Mouse (Mus musculus) heart, adult 2 months (tissue): Measurements from ENCODE around the gene Ube4b. TPM values are rescaled to one million over a fixed set of nuclear protein-coding genes. Genes with fewer than 3 reads are reported as not detected.
A peak's percentile ranks its signal among the peaks of the same experiment; 100 is the strongest.

Source experiments
- DNase-seq, 2 experiments: peaks; one replicate each; pipeline ENCODE4 v3.0.0; 2021
- H3K27ac ChIP-seq: fragments of 200-600 bp; 2 replicates; pipeline ENCODE4 v1.8.1; 2022
- H3K27me3 ChIP-seq: fragments of 200-500 bp; 2 replicates; pipeline ENCODE4 v1.6.1; 2012; ENCODE audit warnings: mild to moderate bottlenecking, low read length, inconsistent platforms, mixed read lengths; ENCODE audit not compliant: control insufficient read depth, insufficient read depth
- H3K36me3 ChIP-seq: fragments of 200-500 bp; 2 replicates; pipeline ENCODE4 v1.6.1; 2012; ENCODE audit warnings: low read length, inconsistent platforms; ENCODE audit not compliant: control insufficient read depth, insufficient read depth
- H3K4me1 ChIP-seq: fragments of 200-500 bp; 2 replicates; pipeline ENCODE4 v1.6.1; 2011; ENCODE audit warnings: low read length; ENCODE audit not compliant: control insufficient read depth, insufficient read depth
- H3K4me3 ChIP-seq: fragments of 200-600 bp; 2 replicates; pipeline ENCODE4 v1.8.1; 2022
- H3K79me2 ChIP-seq: fragments of 200-500 bp; replicated peaks from 2 replicates; pipeline ENCODE4 v1.6.1; 2012; ENCODE audit warnings: mild to moderate bottlenecking, inconsistent platforms, low read length, moderate library complexity, mixed read lengths; ENCODE audit not compliant: control insufficient read depth, insufficient read depth
- H3K9ac ChIP-seq: fragments of 200-500 bp; 2 replicates; pipeline ENCODE4 v1.6.1; 2012; ENCODE audit warnings: low read depth, mild to moderate bottlenecking, control low read depth, inconsistent platforms, low read length, mixed read lengths
- CTCF ChIP-seq: fragments of 200-600 bp; IDR thresholded peaks from 2 replicates; pipeline ENCODE4 v1.8.1; 2022; ENCODE audit warnings: antibody characterized with exemption, mild to moderate bottlenecking, moderate library complexity
- EP300 ChIP-seq: fragments of 200-500 bp; IDR thresholded peaks from 2 replicates; pipeline ENCODE4 v1.6.1; 2011; ENCODE audit warnings: low read depth, low read length, control low read depth; ENCODE audit not compliant: insufficient read depth
- POLR2A ChIP-seq: fragments of 200-500 bp; IDR thresholded peaks from 2 replicates; pipeline ENCODE4 v1.6.1; 2011; ENCODE audit warnings: mild to moderate bottlenecking, low read depth, low read length, control low read depth; ENCODE audit not compliant: insufficient read depth
- WGBS: fragments of 180-500 bp; shearing (Covaris S2); methylation state at CpG from one replicate; pipeline ENCODE4 v1.1.7; 2018; 5-methylcytosine and 5-hydroxymethylcytosine counted together
- intact Hi-C: fragments of 180-260 bp; cut with DNase I; formaldehyde crosslinking; loops from one replicate; pipeline ENCODE4 v1.15.1; 2025
- polyA plus RNA-seq: library from polyadenylated mRNA; depleted of rRNA; stranded (reverse); fragments of >200 nt; gene quantifications from 2 replicates; pipeline ENCODE4 v1.2.3, GENCODE M21; 2012
- total RNA-seq, 2 experiments: library from RNA; stranded (reverse); gene quantifications; 2 replicates each; pipeline ENCODE4 v1.2.3; 2021

Ube4b gene
- total and polyA plus RNA-seq, 3 experiments, result 39.6 to 41.6 (median 40.2) TPM

DNA sequence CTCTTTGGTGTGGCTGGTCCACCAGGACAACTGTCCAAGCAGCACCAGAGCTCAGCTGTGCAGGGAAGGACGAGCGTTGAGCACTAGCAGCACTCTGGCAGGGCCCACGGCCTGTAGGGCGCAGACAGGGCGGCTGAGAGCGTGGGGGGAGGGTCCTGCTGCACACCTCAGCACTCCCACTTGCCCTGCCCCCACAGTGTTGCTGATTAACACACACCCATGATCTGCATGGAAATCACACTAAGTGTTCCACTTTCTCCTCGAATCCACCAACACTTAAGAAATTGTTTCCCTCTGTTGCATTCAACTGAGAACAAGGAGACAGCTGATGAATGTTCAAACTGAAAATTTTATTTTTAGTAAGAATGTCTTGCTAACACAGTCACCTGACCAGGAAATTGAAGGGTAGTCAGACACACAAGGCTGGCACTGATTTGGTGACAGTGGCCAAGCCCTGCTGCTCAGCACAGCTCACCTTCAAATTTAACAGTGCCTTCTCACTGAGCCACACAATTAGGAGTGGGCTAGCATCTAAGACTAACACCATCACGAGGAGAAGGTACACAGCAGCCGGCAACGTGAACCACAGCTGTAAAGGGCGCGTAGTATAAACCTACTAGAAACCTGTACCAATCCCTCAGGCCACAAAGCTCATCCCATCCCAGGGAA lies 60.7 kb downstream of the Ube4b start:
- peak; percentile 43 to 45 for DNase-seq
- H3K27me3 ChIP-seq, result no peaks in the 10 kb centered on the region
- peaks cover 2% of the 10 kb centered on the region; the same call in 1 of the 2 replicates for H3K4me1 ChIP-seq
- no peak overlapping the region for H3K4me3 ChIP-seq
- H3K27ac ChIP-seq, result peak overlapping the region; percentile 76
- H3K36me3 ChIP-seq, result no peaks in the 10 kb centered on the region
- intact Hi-C loops, result no loop called here
- 63% methylated on average over 12 of the region's 12 CpGs for WGBS
- no peak overlapping the region for H3K9ac ChIP-seq
- no peaks in the 10 kb centered on the region for H3K79me2 ChIP-seq
- no peak for TF ChIP-seq EP300
- no peak for TF ChIP-seq POLR2A
- no peak for TF ChIP-seq CTCF

DNA sequence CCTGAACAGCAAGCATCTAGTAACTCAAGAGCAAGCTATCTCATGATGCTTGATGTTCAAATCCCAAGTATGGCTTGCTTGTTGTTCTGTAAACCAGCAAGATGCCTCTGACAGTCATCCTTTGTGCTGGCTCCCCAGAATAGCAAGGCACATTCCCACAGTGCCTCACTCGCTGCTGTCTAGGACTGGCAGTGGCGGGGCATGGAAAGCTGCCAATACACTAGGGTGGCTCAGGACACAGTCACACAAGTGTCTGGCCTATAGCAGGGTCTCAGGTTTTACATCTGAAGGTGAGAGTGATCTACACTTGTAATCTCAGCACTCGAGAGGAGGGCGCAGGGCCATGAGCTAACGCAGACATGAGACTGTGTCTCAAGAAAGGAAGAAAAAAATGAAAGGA lies 61.7 kb downstream of the Ube4b start:
- Histone ChIP-seq H3K4me3 (no peak overlapping the region), H3K27me3 (no peaks in the 10 kb centered on the region), H3K9ac (no peak overlapping the region), H3K4me1 (peaks cover 2% of the 10 kb centered on the region; the same call in 1 of the 2 replicates), H3K36me3 (no peaks in the 10 kb centered on the region), H3K79me2 (no peaks in the 10 kb centered on the region), H3K27ac (peak overlapping the region; percentile 76)
- intact Hi-C loops, result loop anchor here (5.0 kb wide), 1 partner anchor 32 kb away; no protein-coding TSS in a partner anchor
- 0 out of 2 replicates have a peak, but pooled peaks have one; percentile 19 for TF ChIP-seq EP300
- TF ChIP-seq POLR2A, result no peak
- WGBS, result 62% methylated on average over 5 of the region's 5 CpGs
- DNase-seq, result peak; percentile 65 to 73

DNA sequence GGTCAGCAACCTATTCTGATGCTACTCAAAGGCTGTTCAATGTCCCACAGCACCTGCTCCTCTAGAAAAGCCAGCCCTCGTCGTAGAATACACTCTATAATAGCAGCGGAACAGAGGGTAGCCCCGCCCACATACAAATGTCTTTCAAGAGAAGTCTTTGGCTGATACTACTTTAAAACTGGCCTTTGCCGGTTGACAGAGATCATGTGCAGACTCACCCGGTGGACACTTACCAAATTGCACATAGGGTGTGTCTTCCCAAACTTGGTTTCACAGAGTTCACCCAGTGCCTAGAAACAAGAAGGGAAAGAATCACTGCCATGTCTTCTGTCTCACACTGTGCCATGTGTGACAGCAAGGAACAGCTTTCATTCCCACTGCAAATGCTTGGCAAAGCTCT lies 65.5 kb downstream of the Ube4b start:
- 66% methylated on average over 6 of the region's 6 CpGs for WGBS
- Histone ChIP-seq H3K79me2 (no peaks in the 10 kb centered on the region), H3K36me3 (no peaks in the 10 kb centered on the region), H3K27me3 (no peaks in the 10 kb centered on the region), H3K9ac (no peak overlapping the region), H3K27ac (no peak overlapping the region), H3K4me3 (no peak overlapping the region), H3K4me1 (peaks cover 2% of the 10 kb centered on the region; the same call in 1 of the 2 replicates)
- no peak for DNase-seq
- no peak for TF ChIP-seq EP300
- TF ChIP-seq CTCF, result no peak
- TF ChIP-seq POLR2A, result no peak
- intact Hi-C loops, result loop anchor here (5.0 kb wide), 1 partner anchor 36 kb away; no protein-coding TSS in a partner anchor

DNA sequence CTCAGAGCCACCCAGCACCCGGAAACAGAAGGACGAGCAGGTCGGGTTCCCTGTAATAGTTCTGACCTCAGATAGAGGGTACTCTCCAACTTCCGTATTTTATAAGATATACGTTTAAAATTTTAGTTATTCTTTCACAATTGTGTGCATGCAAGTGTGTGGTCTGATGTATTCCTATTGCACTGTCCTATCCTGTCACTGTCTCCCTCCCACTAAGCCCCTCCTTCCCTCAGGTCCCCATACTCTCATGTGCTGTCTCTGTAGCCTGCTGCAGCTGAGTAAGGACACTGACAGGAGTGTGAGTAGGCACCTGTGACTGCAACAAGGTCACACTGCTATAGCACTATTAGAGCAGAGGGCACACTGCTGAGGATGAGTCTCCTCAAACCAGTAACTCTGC lies 65.9 kb downstream of the Ube4b start:
- no peak overlapping the region for H3K4me3 ChIP-seq
- no peaks in the 10 kb centered on the region for H3K79me2 ChIP-seq
- intact Hi-C loops, result loop anchor here (5.0 kb wide), 1 partner anchor 37 kb away; no protein-coding TSS in a partner anchor
- TF ChIP-seq EP300, result no peak
- TF ChIP-seq POLR2A, result no peak
- TF ChIP-seq CTCF, result no peak
- WGBS, result 91% methylated on average over 5 of the region's 5 CpGs
- H3K36me3 ChIP-seq, result no peaks in the 10 kb centered on the region
- DNase-seq, result no peak
- H3K27me3 ChIP-seq, result no peaks in the 10 kb centered on the region
- no peak overlapping the region for H3K27ac ChIP-seq
- H3K4me1 ChIP-seq, result peaks cover 1% of the 10 kb centered on the region; the same call in 1 of the 2 replicates
- H3K9ac ChIP-seq, result no peak overlapping the region

DNA sequence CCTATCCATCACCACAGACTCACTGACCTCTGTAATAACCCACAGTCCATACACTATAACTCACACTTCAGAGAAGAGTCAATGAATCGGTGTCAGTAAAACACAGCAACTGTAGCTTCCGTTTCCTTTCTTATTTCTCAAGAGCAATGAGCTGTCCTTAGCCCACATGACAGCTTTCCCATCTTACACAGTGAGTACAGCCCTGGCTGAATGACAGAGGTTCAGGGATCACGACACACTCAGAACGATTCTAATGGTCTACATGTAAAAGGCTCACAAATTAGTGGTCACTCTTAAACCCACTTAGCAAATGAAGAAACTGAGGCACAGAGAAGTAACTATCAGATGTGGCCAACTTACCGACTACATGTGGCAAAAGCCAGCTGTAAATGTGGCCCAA lies 68.6 kb downstream of the Ube4b start:
- TF ChIP-seq EP300 (no peak), CTCF (no peak), POLR2A (no peak)
- DNase-seq, result no peak
- no peaks in the 10 kb centered on the region for H3K36me3 ChIP-seq
- intact Hi-C loops, result no loop called here
- no peaks in the 10 kb centered on the region for H3K79me2 ChIP-seq
- no peak overlapping the region for H3K27ac ChIP-seq
- H3K9ac ChIP-seq, result no peak overlapping the region
- no peaks in the 10 kb centered on the region for H3K4me1 ChIP-seq
- no peaks in the 10 kb centered on the region for H3K27me3 ChIP-seq
- H3K4me3 ChIP-seq, result no peak overlapping the region
- 92% methylated on average over 5 of the region's 5 CpGs for WGBS

DNA sequence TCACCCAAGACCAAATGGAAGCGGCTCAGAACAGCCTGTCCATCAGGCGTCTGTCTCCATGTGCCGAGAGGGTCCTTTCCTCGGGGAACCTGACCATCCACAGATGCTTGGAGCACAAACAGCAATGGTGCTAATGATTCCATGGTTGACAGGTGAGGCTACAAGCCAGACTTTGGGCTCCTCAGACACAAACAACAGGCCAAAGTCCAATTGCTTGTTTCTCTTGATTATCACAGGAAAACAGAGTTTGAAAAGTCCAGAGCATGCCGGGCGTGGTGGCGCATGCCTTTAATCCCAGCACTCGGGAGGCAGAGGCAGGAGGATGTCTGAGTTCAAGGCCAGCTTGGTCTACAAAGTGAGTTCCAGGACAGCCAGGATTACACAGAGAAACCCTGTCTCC lies 71.9 kb downstream of the Ube4b start:
- Histone ChIP-seq H3K4me1 (no peaks in the 10 kb centered on the region), H3K27me3 (no peaks in the 10 kb centered on the region), H3K27ac (no peak overlapping the region), H3K79me2 (no peaks in the 10 kb centered on the region), H3K36me3 (peaks cover 2% of the 10 kb centered on the region; the same call in 1 of the 2 replicates), H3K4me3 (no peak overlapping the region), H3K9ac (no peak overlapping the region)
- intact Hi-C loops, result no loop called here
- TF ChIP-seq EP300 (no peak), POLR2A (no peak), CTCF (no peak)
- no peak for DNase-seq
- 94% methylated on average over 8 of the region's 8 CpGs for WGBS
